Mouse (Mus musculus): ENCODE results near the gene Arl14.

Arl14 gene

GRCm38 (mm10) chr3:69271812-69272211 is 49.6 kb downstream of the Arl14 start:
- DNase-seq (ENCODE audit: low read depth, low spot score), result no peak

Data from c-Kit-negative CD71-positive TER-119-positive erythroid progenitor cells, embryonic 14.5 days (primary cell).